Mouse (Mus musculus): ENCODE measurements around the gene Nt5dc2.

DNA sequence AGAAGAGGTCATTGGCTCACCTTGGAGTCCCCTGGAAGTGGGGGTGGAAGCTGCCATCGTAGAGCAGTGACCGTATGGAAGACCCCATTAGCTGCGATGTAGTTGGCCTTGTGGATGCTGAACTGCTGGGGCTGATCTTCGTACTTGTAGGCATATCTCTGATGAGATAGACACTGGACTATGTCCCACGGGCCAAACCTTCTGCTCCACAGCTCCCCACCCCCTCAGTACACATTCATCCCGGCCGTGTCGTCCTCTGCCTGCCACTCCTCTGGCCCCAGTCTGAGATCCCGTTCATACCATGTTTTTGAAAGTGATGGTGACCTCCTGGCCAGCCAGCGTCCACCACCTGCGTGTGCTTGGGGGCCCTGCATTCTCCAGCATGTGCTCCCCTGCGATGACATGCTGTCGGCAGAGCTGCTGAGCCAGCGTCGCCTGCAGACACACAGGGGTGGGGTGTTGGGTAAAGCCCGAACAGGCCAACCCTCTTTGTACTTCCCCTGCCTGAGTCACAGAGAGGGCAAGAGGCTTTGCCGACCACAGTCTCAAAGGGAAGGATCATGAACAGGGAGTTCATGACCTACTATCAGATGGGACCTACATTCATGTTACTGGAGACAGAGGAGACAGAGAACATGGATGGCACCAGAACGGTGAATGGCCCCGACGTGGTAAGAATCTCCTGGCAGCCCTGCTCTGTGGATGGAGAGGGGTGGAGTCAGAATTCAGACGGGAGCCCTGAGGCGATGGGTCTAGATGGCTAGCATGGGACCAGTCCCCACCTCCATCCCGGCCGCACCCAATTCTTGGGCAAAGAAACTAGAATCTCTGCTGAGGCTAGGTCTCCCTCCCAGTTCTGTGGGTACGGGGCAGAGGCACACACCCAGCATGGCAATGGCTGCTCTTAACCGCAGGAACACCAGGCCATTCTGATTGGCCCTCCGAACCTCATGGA, 29.6 kb downstream of the Nt5dc2 start:
- no peak for TF ChIP-seq CTCF (IDR thresholded peaks at IDR 0.05; ENCODE audit: insufficient read depth, low read depth, low read length)
- no peak for TF ChIP-seq POLR2A (IDR thresholded peaks at IDR 0.05; ENCODE audit: insufficient read depth, low read depth, low read length)
